Mouse (Mus musculus): Measurements from ENCODE around the gene Extl1. TPM values are rescaled to one million over a fixed set of nuclear protein-coding genes. Genes with fewer than 3 reads are reported as not detected.

The Extl1 gene
- total and polyA plus RNA-seq, 3 experiments: 0.05 TPM; not detected in 2

DNA sequence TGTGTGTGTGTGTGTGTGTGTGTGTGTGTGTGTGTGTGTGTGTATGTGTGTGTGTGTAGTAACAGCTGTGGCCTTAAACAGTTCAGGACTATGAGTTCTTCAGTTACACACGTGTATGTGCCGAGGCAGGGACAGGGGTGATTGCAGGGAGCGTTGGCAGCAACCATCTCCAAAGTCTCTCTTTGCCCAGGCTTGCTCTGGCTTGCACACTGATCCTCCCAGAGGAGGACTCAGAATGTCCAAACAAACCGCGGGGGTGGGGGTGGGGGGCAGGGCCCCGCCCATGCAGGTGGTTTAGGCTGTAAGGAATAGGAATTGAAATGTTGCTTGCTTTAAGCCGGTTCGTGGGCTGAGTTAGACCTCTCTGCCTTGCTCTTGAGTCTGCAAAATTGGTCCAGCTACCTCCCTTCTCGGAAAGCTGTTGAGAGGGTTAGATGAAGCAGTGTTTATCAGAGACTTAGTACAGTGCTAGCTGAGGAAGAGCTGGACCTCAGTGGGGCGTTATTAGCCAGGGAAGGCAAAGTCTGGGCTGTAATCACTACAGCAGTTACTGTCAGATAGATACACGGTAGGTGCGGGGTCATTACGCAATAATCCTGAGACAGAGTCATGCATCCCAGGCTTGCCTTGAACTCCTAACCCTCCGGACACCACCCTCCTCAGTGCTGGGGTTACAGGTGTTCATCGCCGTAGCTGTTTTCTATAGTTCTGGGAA lies 18.4 kb upstream of the Extl1 start:
- peak overlapping the region; percentile 66; the same call in 1 of the 2 replicates for H3K4me3 ChIP-seq (ENCODE audit: low read depth, low read length)
- no peak for ATAC-seq (ENCODE audit: extremely low read depth, insufficient number of reproducible peaks, low FRiP score, poor library complexity, severe bottlenecking)

GRCm38 (mm10) chr4:134401181-134401661 lies 17.6 kb upstream of the Extl1 start:
- Histone ChIP-seq H3K4me3 (ENCODE audit: low read depth, low read length) (peak overlapping the region; percentile 66), H3K9me3 (replicated peaks) (no peaks in the 10 kb centered on the region), H3K36me3 (replicated peaks) (peaks cover 18% of the 10 kb centered on the region), H3K27me3 (ENCODE audit: insufficient read depth, low read length) (peaks cover 39% of the 10 kb centered on the region), H3K4me1 (ENCODE audit: insufficient read depth, low read depth, low read length) (peaks cover 46% of the 10 kb centered on the region)
- ATAC-seq (ENCODE audit: extremely low read depth, insufficient number of reproducible peaks, low FRiP score, poor library complexity, severe bottlenecking) (peak; percentile 62), DNase-seq (ENCODE audit: low spot score) (peak; percentile 84)
- TF ChIP-seq GATA1 (IDR thresholded peaks at IDR 0.05; ENCODE audit: borderline replicate concordance, low read length) (no peak), TAL1 (conservative IDR thresholded peaks at IDR 0.05; ENCODE audit: low read depth, low read length) (no peak), CTCF (IDR thresholded peaks at IDR 0.05; ENCODE audit: low read depth, low read length) (no peak), GATA2 (IDR thresholded peaks at IDR 0.05; ENCODE audit: borderline replicate concordance, low read depth, low read length) (no peak), POLR2AphosphoS5 (IDR thresholded peaks at IDR 0.05; ENCODE audit: insufficient replicate concordance, low read depth, low read length) (no peak)

More for the DNA sequence above, 18.4 kb upstream of the Extl1 start:
- Histone ChIP-seq H3K4me1 (ENCODE audit: insufficient read depth, low read depth, low read length) (peaks cover 40% of the 10 kb centered on the region), H3K9me3 (replicated peaks) (no peaks in the 10 kb centered on the region), H3K36me3 (replicated peaks) (peaks cover 23% of the 10 kb centered on the region), H3K27me3 (ENCODE audit: insufficient read depth, low read length) (peaks cover 36% of the 10 kb centered on the region)
- peak; percentile 26 for DNase-seq (ENCODE audit: low spot score)
- TF ChIP-seq CTCF (IDR thresholded peaks at IDR 0.05; ENCODE audit: low read depth, low read length) (no peak), GATA2 (IDR thresholded peaks at IDR 0.05; ENCODE audit: borderline replicate concordance, low read depth, low read length) (no peak), GATA1 (IDR thresholded peaks at IDR 0.05; ENCODE audit: borderline replicate concordance, low read length) (no peak), POLR2AphosphoS5 (IDR thresholded peaks at IDR 0.05; ENCODE audit: insufficient replicate concordance, low read depth, low read length) (no peak), TAL1 (conservative IDR thresholded peaks at IDR 0.05; ENCODE audit: low read depth, low read length) (no peak)

DNA sequence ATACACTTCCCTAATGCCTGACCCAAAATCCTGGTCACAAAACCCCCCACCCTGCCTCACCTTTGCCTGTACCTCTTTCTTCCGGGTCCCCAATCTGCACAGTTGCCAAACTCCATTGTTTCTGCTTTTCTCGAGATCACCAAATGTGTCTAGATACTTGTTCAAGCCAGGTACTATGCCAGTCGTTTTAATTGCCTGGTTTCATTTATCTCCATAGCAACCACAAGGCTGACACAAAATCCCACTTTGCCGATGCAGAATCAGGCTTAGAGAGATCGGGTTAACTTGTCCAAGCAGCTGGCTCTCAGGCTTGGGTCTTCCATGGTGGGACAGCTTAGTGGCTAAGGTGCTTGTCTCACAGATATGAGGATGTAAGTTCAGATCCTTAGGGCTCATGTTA lies 16.6 kb upstream of the Extl1 start:
- Histone ChIP-seq H3K36me3 (replicated peaks) (peaks cover 13% of the 10 kb centered on the region), H3K9me3 (replicated peaks) (no peaks in the 10 kb centered on the region), H3K27me3 (ENCODE audit: insufficient read depth, low read length) (peaks cover 39% of the 10 kb centered on the region), H3K4me1 (ENCODE audit: insufficient read depth, low read depth, low read length) (peaks cover 54% of the 10 kb centered on the region), H3K4me3 (ENCODE audit: low read depth, low read length) (no peak overlapping the region)
- DNase-seq (ENCODE audit: low spot score) (no peak), ATAC-seq (ENCODE audit: extremely low read depth, insufficient number of reproducible peaks, low FRiP score, poor library complexity, severe bottlenecking) (no peak)
- TF ChIP-seq CTCF (IDR thresholded peaks at IDR 0.05; ENCODE audit: low read depth, low read length): no peak
- TF ChIP-seq GATA1 (IDR thresholded peaks at IDR 0.05; ENCODE audit: borderline replicate concordance, low read length): no peak
- no peak for TF ChIP-seq TAL1 (conservative IDR thresholded peaks at IDR 0.05; ENCODE audit: low read depth, low read length)
- TF ChIP-seq GATA2 (IDR thresholded peaks at IDR 0.05; ENCODE audit: borderline replicate concordance, low read depth, low read length): no peak
- no peak for TF ChIP-seq POLR2AphosphoS5 (IDR thresholded peaks at IDR 0.05; ENCODE audit: insufficient replicate concordance, low read depth, low read length)

- Histone ChIP-seq H3K4me3 (ENCODE audit: low read depth, low read length) (no peak overlapping the region), H3K36me3 (replicated peaks) (peaks cover 2% of the 10 kb centered on the region), H3K27me3 (ENCODE audit: insufficient read depth, low read length) (peaks cover 22% of the 10 kb centered on the region), H3K9me3 (replicated peaks) (no peaks in the 10 kb centered on the region), H3K4me1 (ENCODE audit: insufficient read depth, low read depth, low read length) (peaks cover 45% of the 10 kb centered on the region)
- no peak for ATAC-seq (ENCODE audit: extremely low read depth, insufficient number of reproducible peaks, low FRiP score, poor library complexity, severe bottlenecking)
- no peak for DNase-seq (ENCODE audit: low spot score)
- TF ChIP-seq GATA2 (IDR thresholded peaks at IDR 0.05; ENCODE audit: borderline replicate concordance, low read depth, low read length) (no peak), POLR2AphosphoS5 (IDR thresholded peaks at IDR 0.05; ENCODE audit: insufficient replicate concordance, low read depth, low read length) (no peak), TAL1 (conservative IDR thresholded peaks at IDR 0.05; ENCODE audit: low read depth, low read length) (no peak), GATA1 (IDR thresholded peaks at IDR 0.05; ENCODE audit: borderline replicate concordance, low read length) (no peak), CTCF (IDR thresholded peaks at IDR 0.05; ENCODE audit: low read depth, low read length) (no peak)
Measured at GRCm38 (mm10) chr4:134397732-134398131, 14.1 kb upstream of the Extl1 start.

- Histone ChIP-seq H3K4me3 (ENCODE audit: low read depth, low read length) (no peak overlapping the region), H3K4me1 (ENCODE audit: insufficient read depth, low read depth, low read length) (peaks cover 43% of the 10 kb centered on the region), H3K27me3 (ENCODE audit: insufficient read depth, low read length) (peaks cover 20% of the 10 kb centered on the region), H3K36me3 (replicated peaks) (peaks cover 2% of the 10 kb centered on the region), H3K9me3 (replicated peaks) (no peaks in the 10 kb centered on the region)
- DNase-seq (ENCODE audit: low spot score): no peak
- no peak for TF ChIP-seq CTCF (IDR thresholded peaks at IDR 0.05; ENCODE audit: low read depth, low read length)
- no peak for TF ChIP-seq GATA1 (IDR thresholded peaks at IDR 0.05; ENCODE audit: borderline replicate concordance, low read length)
- TF ChIP-seq POLR2AphosphoS5 (IDR thresholded peaks at IDR 0.05; ENCODE audit: insufficient replicate concordance, low read depth, low read length): no peak
- TF ChIP-seq TAL1 (conservative IDR thresholded peaks at IDR 0.05; ENCODE audit: low read depth, low read length): no peak
- no peak for TF ChIP-seq GATA2 (IDR thresholded peaks at IDR 0.05; ENCODE audit: borderline replicate concordance, low read depth, low read length)
- no peak for ATAC-seq (ENCODE audit: extremely low read depth, insufficient number of reproducible peaks, low FRiP score, poor library complexity, severe bottlenecking)
Measured at GRCm38 (mm10) chr4:134397121-134397520, 13.5 kb upstream of the Extl1 start.

- Histone ChIP-seq H3K36me3 (replicated peaks) (peaks cover 2% of the 10 kb centered on the region), H3K9me3 (replicated peaks) (no peaks in the 10 kb centered on the region), H3K27me3 (ENCODE audit: insufficient read depth, low read length) (peaks cover 16% of the 10 kb centered on the region), H3K4me3 (ENCODE audit: low read depth, low read length) (peak within 1 kb of the TSS; percentile 62), H3K4me1 (ENCODE audit: insufficient read depth, low read depth, low read length) (peaks cover 33% of the 10 kb centered on the region)
- TF ChIP-seq TAL1 (conservative IDR thresholded peaks at IDR 0.05; ENCODE audit: low read depth, low read length): no peak
- peak; percentile 59; the same call in 1 of the 2 replicates for TF ChIP-seq CTCF (IDR thresholded peaks at IDR 0.05; ENCODE audit: low read depth, low read length)
- TF ChIP-seq GATA1 (IDR thresholded peaks at IDR 0.05; ENCODE audit: borderline replicate concordance, low read length): no peak
- ATAC-seq (ENCODE audit: extremely low read depth, insufficient number of reproducible peaks, low FRiP score, poor library complexity, severe bottlenecking) (peak; percentile 94), DNase-seq (ENCODE audit: low spot score) (peak; percentile 71)
Measured at GRCm38 (mm10) chr4:134395977-134396825, 12.6 kb upstream of the Extl1 start, which contains the start of gene Pafah2. Gene Pafah2, plus strand, starts transcription at chr4:134396320.
